Mouse (Mus musculus): ENCODE results near the gene Gpc2. TPM values are rescaled to one million over a fixed set of nuclear protein-coding genes. Genes with fewer than 3 reads are reported as not detected.

The Gpc2 gene
- total RNA-seq, 4 experiments from 2014 or later, result 0.38 to 1.3 (median 0.97) TPM

DNA sequence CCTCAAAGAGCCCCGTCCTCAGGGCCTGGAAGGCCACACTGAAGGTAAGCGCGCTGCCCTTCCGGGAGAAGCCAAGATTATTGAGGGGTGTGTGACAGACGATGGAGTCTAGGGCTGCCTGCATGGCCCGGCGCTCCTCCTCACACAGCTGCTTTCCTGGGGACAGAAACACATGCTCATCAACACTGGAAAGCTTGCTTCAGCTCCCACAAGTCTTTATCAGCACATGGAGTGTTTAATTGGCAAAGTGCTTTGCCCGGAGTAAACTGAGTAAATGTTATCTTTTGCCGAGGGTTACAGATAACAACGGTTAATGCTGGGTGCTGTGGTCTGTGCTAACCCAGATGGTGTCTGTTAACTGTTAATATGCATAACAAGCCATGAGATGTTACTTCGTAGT lies 19.0 kb downstream of the Gpc2 start:
- DNase-seq, result no peak

DNA sequence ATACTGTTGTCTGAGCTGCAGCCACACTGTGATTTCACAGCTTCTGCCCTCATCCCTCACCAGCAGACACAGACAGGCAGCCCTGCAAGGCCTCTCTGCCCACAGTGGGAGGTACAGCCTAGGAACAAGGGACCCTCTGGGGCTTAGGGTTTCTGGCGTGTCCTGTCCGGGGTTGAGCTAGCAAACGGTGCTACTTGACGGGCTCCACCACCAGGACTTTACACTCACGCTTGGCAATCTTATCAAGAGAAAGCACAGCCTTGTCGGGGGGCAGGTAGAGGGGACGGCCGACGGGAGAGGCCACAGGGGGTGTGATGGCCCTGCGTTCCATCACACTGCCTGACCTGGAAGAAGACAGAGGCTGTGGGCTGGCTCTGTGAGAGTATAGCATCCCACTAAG lies 19.8 kb downstream of the Gpc2 start:
- DNase-seq, result no peak

GRCm38 (mm10) chr5:138258993-138259392 lies 20.8 kb downstream of the Gpc2 start:
- no peak for DNase-seq

DNA sequence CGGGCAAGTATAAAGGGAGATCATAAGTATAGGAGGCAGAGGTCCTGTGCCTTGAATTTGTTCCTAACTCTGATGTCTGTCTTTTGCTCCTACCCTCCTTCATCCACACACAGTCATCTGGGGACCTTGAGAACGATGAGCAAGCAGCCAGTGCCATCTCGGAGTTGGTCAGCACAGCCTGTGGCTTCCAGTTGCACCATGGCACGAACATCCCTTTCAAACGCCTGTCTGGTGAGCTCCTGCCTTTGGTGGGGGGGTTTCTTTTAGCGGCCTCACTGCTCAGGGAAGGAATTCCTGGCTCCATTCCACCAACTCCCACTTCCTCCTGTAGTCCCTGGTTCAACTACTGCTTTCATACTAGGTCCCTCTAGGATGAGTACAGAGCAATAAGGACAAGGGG lies 21.3 kb downstream of the Gpc2 start:
- peak; percentile 55 for DNase-seq

DNA sequence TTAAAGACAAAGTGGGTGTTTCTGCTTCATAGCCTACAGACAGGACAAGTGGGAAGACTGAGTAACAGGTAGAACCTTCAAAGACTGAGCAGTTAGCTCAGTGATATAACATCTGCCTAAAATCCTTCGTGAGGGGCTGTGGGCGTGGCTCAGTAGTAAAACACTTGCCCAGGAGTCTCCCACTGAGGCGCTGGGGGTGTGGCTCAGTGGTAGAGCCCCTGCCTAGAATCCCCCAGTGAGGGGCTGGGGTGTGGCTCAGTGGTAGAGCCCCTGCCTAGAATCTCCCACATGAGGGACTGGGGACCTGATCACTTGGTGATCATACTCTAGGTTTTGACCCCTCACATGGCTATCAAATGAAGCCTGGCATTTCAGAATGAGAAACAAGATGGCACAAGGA lies 21.7 kb downstream of the Gpc2 start:
- DNase-seq, result no peak

DNA sequence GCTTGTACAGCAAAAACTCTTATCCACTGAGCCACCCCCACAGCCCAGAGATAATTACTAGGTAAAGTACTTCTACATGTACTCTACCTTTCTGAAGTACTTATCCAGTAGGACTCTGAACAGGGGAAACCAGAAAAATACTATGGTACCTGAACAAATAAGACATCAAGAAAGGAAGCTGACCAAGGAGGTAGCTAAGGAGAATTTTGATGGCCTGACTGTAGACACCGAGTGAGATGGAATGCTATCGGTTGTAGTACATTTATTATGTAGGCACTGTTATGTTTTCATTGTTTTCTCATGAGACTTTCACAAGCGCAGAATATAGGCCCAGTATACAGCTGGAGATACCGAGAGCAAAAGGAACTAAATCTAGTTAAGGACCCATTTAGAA lies 22.2 kb downstream of the Gpc2 start:
- no peak for DNase-seq

DNA sequence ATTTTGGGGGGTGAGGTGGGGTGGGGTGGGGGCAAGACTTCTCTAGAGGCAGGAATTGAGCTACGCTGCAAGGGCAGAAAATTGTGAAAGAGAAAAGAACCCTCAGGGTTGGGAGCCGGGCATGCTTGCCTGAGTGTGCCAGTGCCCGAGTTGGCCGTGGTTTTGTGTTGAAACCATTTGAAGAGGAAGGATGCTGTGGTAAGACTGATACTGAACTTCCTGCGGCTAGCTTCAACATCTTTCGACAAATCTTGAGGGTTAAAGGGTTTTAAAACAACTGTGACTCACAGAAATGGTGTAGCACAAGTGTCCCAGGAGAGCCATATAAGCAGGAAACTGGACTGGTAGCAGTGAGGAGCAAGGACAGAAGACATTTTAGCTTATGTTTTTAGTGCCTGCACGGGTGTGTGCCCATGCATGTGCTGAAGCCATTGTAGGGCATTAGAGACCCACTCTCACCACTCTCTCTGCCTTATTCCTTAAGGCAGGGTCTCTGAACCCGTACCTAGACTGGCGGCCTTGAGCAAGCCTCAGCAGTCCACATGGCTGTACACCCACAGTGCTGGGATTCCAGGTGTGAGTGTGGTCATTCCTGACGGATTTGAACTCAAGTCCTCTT lies 22.7 kb downstream of the Gpc2 start:
- no peak for DNase-seq

DNA sequence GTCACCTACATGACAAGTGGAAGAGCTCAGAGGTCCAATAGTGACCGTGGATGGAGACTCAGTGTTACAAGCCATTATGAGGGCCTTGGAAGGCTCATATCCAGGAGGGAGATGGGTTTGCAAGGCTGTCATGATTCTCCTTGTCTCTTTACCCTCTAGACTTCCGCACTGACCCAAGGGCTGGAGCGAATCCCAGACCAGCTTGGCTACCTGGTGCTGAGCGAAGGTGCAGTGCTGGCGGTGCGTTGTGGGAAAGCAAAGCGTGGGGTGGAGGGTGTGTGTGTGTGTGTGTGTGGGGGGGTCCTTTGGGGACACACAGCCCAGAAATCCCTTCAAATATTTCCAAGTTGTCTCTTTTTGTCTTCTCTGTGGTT lies 23.7 kb downstream of the Gpc2 start:
- DNase-seq, result no peak

DNA sequence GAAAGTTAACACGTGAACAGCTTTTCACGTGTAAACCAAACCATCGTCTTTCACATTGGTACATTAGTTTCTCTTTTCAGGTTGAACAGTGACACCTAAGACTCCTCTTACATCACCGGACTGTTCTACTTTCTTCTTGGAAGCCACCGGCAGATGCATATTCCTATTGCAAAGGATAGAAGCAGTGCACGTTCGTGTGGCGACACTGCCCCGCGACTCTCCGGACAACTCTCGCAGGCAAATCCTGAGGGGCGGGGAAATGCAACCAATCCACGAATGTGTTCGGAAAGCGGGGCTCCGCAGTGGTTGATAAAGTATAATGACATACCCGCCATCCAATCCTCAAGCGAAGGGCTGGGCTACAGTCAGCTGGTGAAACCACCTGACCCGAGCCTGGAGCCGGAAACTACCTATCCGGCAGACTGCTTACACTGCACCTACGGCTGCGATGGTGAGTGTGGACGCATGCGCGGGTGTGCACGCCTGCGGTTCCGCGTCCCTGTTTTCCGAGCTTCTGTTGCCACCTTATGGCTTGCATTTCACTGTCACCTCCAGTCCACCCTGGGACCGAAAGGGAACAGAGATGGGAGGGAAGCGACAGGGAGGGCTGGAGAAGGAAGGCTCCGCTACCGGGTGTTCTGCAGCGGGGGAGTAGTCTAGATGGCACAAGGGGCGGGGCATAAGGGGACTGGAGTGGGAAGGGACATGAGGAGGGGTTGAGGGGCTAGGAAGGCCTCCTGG lies 24.3 kb downstream of the Gpc2 start, which contains the start of gene Lamtor4:
TSS of gene Lamtor4 (plus strand) at position 130 of the 741 bp plus-strand sequence.
- peak; percentile 96 for DNase-seq

- no peak for DNase-seq
Observed at GRCm38 (mm10) chr5:138253061-138253460, 26.7 kb downstream of the Gpc2 start.

GRCm38 (mm10) chr5:138251144-138251543 lies 28.7 kb downstream of the Gpc2 start:
- DNase-seq, result no peak

DNA sequence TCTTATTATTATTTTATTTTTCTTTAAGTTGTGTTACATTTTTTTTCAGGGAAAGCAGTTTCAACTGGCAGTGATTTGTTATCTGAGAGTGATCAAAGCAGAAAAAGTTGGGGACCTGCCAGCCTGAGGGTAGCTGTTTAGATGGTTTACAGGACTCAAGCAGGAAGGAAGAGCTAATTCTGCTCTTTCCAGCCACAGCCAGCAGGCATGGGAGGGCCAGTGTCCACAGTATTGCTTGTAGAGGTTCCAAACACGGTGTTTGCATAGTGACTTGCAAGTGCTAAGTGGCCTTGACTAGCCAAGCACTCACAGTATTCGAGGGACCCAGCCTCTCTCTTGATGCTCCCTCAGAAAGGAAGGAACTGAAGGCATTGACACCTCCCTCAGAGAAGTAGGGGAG lies 38.3 kb downstream of the Gpc2 start:
- DNase-seq, result no peak

- no peak for DNase-seq
Observed at GRCm38 (mm10) chr5:138234224-138234623, 45.6 kb downstream of the Gpc2 start.

GRCm38 (mm10) chr5:138233778-138234177 lies 46.0 kb downstream of the Gpc2 start:
- DNase-seq, result no peak

DNA sequence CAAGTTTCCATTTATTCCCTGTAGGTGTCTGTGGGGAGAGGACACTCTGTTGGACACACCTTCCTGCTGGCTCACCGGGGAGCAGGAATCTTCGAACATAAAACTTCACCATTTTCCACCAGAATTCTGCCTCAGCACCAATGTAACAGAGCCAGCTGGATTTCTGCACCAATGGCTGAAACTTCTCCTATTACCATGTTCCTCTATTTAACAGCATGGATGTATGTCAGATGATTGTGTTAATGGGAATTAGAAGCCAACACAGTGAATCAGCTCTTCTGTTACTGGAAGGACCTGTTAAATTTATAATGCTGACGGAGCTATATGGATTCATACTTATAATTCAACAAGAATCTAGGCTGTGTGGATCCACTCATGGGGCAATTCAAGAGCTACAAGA lies 50.3 kb downstream of the Gpc2 start:
- no peak for DNase-seq

DNA sequence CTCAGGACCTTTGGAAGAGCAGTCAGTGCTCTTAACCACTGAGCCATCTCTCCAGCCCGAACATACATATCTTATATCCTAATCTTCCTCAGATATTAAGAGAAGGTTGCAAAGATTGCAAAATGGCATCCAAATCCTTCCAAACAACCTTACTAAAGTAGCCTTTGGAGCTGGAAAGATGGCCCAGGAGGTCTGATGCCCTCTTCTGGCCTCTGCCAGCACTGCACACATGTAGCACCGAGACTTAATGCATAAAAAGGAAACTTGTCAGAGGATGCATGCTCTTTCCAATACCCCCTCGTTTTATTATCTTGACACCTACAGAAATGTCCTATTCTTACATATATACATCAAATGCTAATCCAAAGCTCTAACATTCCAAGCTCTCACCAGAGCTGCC lies 51.8 kb downstream of the Gpc2 start:
- DNase-seq, result no peak

GRCm38 (mm10) chr5:138227367-138227766 lies 52.4 kb downstream of the Gpc2 start:
- DNase-seq, result no peak

DNA sequence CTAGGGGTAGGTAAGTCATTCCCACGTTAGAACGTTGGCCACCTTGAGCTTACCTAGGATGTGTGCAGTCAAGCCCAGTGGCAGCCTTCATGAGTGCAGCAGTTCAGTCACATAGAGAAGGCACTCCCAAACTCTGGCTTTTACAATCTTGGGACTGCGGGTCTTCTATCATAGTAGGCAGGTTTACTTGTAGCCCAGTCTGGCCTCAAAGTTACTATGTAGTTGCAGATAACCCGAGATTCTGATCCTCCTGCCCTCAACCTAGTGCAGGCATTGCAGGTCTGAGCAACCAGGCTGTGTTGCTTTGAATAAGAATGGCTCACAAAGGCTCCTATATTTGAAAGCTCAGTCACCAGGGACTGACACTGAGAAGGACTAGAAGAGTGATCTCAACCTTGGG lies 53.3 kb downstream of the Gpc2 start:
- no peak for DNase-seq

- DNase-seq, result no peak
Observed at GRCm38 (mm10) chr5:138225700-138226099, 54.1 kb downstream of the Gpc2 start, which contains the start of gene Nxpe5. TSS of gene Nxpe5 (plus strand) at chr5:138225898.

Other genes starting within 250 kb of the Gpc2 start
- not detected for gene Smok3c, start 226.8 kb downstream of the Gpc2 start, total RNA-seq (2022)
- gene Zkscan1, start 194.9 kb downstream of the Gpc2 start, total RNA-seq (2022), result 10 to 100 TPM; 39.6 to 51.4 (median 47.6) TPM
- 10 to 100 TPM; 16.7 to 18.8 (median 17.1) TPM for gene Zscan21, start 163.1 kb downstream of the Gpc2 start, total RNA-seq (2022)
- 10 to 100 TPM; 12.9 to 18.5 (median 16.1) TPM for gene Zfp113, start 124.3 kb downstream of the Gpc2 start, total RNA-seq (2022)
- 100 to 1,000 TPM; 123 to 142 (median 139) TPM for gene Cops6, start 118.9 kb downstream of the Gpc2 start, total RNA-seq (2022)
- 10 to 100 TPM; 19.5 to 34.6 (median 27.6) TPM for gene Ap4m1, start 108.0 kb downstream of the Gpc2 start, total RNA-seq (2022)
- gene Mcm7, start 107.6 kb downstream of the Gpc2 start, total RNA-seq (2022), result 10 to 100 TPM; 26.2 to 40.7 (median 32.4) TPM
- gene Taf6, start 92.6 kb downstream of the Gpc2 start, total RNA-seq (2022), result 10 to 100 TPM; 42.4 to 62.7 (median 51.4) TPM
- 10 to 100 TPM; 23.8 to 34.5 (median 27.8) TPM for gene Cnpy4, start 92.5 kb downstream of the Gpc2 start, total RNA-seq (2022)
- gene Mblac1, start 85.7 kb downstream of the Gpc2 start, total RNA-seq (2022), result 10 to 100 TPM; 10.4 to 15.0 (median 11.7) TPM
- under 1 TPM; 0.14 to 0.91 (median 0.52) TPM for gene Nxpe5, start 54.1 kb downstream of the Gpc2 start, total RNA-seq (2022)
- gene Lamtor4, start 24.5 kb downstream of the Gpc2 start, total RNA-seq (2022), result 100 to 1,000 TPM in 2 of 4 experiments, 10 to 100 TPM in 2; 86.5 to 106 (median 99.5) TPM
- gene BC037034, start 16.0 kb downstream of the Gpc2 start, total RNA-seq (2022), result 10 to 100 TPM; 22.7 to 48.4 (median 37.4) TPM
- under 1 TPM in 2 of 4 experiments, not detected in 2; 0.17 to 0.38 TPM for gene Gal3st4, start 7.2 kb downstream of the Gpc2 start, total RNA-seq (2022)
- not detected for gene Gm43720, start within 50 bp of the Gpc2 start, total RNA-seq (2022)
- under 1 TPM in 3 of 4 experiments, not detected in 1; 0.08 to 0.35 (median 0.09) TPM for gene Stag3, start 235 bp upstream of the Gpc2 start, total RNA-seq (2022)
- gene Pvrig, start 62.0 kb upstream of the Gpc2 start, total RNA-seq (2022), result under 1 TPM; 0.29 to 1.00 (median 0.50) TPM
- 10 to 100 TPM in 2 of 4 experiments, 1 to 10 TPM in 2; 8.0 to 16.0 (median 12.2) TPM for gene Zfp157, start 161.5 kb upstream of the Gpc2 start, total RNA-seq (2022)